Mouse (Mus musculus) cortical plate, adult 2 months (tissue): ENCODE measurements around the gene Unc13a.

Experiments used
- CTCF ChIP-seq: fragments of 200-500 bp; IDR thresholded peaks from 2 replicates; pipeline ENCODE4 v1.5.1; 2011; ENCODE audit warnings: mild to moderate bottlenecking, control low read depth, low read length; ENCODE audit not compliant: insufficient read depth; ENCODE audit errors: extremely low read depth
- POLR2A ChIP-seq: fragments of 200-500 bp; IDR thresholded peaks from 2 replicates; pipeline ENCODE4 v1.6.1; 2011; ENCODE audit warnings: mild to moderate bottlenecking, low read length, control low read depth; ENCODE audit not compliant: insufficient read depth; ENCODE audit errors: extremely low read depth

- TF ChIP-seq CTCF = peak; percentile 82
- no peak; the same call in 1 of the 2 replicates for TF ChIP-seq POLR2A
Measured at GRCm38 (mm10) chr8:71709800-71710446, 38.4 kb upstream of the Unc13a start.
